Mouse (Mus musculus) mature B cell (primary cell): ENCODE data around the gene Cptp.

Experiments
- in situ Hi-C: fragments of 300-500 bp; cut with MboI; formaldehyde crosslinking; loops from 2 replicates; pipeline ENCODE4 v1.14.3; 2019

The Cptp gene

GRCm38 (mm10) chr4:155888181-155888580, 18.9 kb upstream of the Cptp start:
- in situ Hi-C loops = no loop called here

GRCm38 (mm10) chr4:155887674-155888073, 18.4 kb upstream of the Cptp start:
- in situ Hi-C loops = no loop called here

GRCm38 (mm10) chr4:155886330-155886729, 17.1 kb upstream of the Cptp start:
- in situ Hi-C loops = no loop called here

GRCm38 (mm10) chr4:155883587-155883986, 14.3 kb upstream of the Cptp start:
- in situ Hi-C loops = no loop called here

GRCm38 (mm10) chr4:155871404-155871803, 2.2 kb upstream of the Cptp start:
- in situ Hi-C loops = no loop called here

GRCm38 (mm10) chr4:155868614-155869298, 484 bp downstream of the Cptp start:
- in situ Hi-C loops = no loop called here

GRCm38 (mm10) chr4:155863001-155863400, 6.2 kb downstream of the Cptp start, which contains the start of gene Tas1r3:
Tas1r3 (minus strand) TSS chr4:155863362.
- in situ Hi-C loops = no loop called here

- in situ Hi-C loops = no loop called here
These were observed 7.5 kb downstream of the Cptp start for GRCm38 (mm10) chr4:155861787-155862186.

GRCm38 (mm10) chr4:155859318-155859717, 9.9 kb downstream of the Cptp start:
- in situ Hi-C loops = no loop called here

GRCm38 (mm10) chr4:155856881-155857280, 12.4 kb downstream of the Cptp start:
- in situ Hi-C loops = no loop called here

GRCm38 (mm10) chr4:155856071-155856470, 13.2 kb downstream of the Cptp start:
- in situ Hi-C loops = no loop called here

GRCm38 (mm10) chr4:155854991-155855390, 14.2 kb downstream of the Cptp start:
- in situ Hi-C loops = no loop called here

GRCm38 (mm10) chr4:155853421-155853820, 15.8 kb downstream of the Cptp start:
- in situ Hi-C loops = no loop called here

- in situ Hi-C loops = no loop called here
These were observed 17.3 kb downstream of the Cptp start for GRCm38 (mm10) chr4:155851951-155852411.

GRCm38 (mm10) chr4:155851368-155851767, 17.9 kb downstream of the Cptp start:
- in situ Hi-C loops = no loop called here

- in situ Hi-C loops = no loop called here
These were observed 19.3 kb downstream of the Cptp start for GRCm38 (mm10) chr4:155849792-155850451.

GRCm38 (mm10) chr4:155849391-155849790, 19.8 kb downstream of the Cptp start:
- in situ Hi-C loops = no loop called here

- in situ Hi-C loops = no loop called here
These were observed 20.7 kb downstream of the Cptp start for GRCm38 (mm10) chr4:155848434-155849095.

- in situ Hi-C loops = no loop called here
These were observed 21.5 kb downstream of the Cptp start for GRCm38 (mm10) chr4:155847591-155848352.

GRCm38 (mm10) chr4:155846871-155847578, 22.2 kb downstream of the Cptp start, which contains the start of gene Dvl1:
Dvl1 (plus strand) TSS chr4:155847402.
- in situ Hi-C loops = no loop called here

- in situ Hi-C loops = no loop called here
These were observed 26.0 kb downstream of the Cptp start for GRCm38 (mm10) chr4:155843231-155843630.
